Comparison of ENCODE assay signal across 8 mouse cellular contexts in the genomic region with DNA sequence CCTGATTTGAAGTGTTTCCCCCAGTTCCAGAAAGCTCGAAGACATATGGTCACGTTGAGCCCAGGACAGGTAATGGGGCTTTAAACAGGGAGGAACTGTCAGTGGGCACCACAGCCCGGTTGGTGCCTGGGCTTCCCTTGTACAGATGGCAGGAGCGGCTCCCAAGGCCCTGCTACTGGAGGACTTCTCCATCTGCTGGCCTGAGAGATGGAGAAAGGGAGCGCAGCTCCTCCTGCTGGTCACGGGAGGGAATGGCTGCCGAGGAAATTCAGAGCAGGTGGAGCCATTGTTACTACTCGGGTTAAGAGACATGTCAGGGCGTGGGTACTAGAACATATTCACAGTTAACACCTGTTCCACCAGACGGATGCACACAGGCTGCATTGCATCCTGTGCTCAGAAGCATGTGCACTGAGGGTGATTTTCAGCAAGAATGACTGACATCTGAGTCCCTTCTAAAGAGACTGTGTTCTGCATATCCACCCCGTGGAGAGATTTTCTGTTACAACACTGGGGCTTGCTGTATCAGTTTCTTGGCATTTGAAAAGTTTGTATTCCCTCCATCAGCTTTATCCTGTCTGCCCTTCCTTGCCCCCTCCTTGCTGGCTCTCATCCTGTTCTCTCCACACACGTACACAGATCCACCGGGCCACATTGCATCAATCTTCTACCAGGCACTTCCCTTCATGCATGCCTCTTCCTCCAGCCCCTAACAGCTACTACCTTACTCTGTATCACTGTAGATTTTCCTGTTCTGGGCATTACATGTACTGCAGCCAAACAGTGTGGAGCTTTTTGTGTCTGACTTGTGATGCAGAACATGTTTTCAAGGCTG. TPM values are rescaled to one million over a fixed set of nuclear protein-coding genes. Genes with fewer than 3 reads are reported as not detected.
A peak's percentile ranks its signal among the peaks of the same experiment; 100 is the strongest.
DNase-seq lines count a peak whose midpoint lies in the region; ATAC-seq lines count a peak whose summit lies in the region.

No protein-coding gene starts in this region.

- H3K4me2 ChIP-seq in hindbrain, embryonic 14.5 days (replicated peaks): no peak overlapping the region

- H3K27ac ChIP-seq in hindbrain, embryonic 14.5 days: no peak overlapping the region

- H3K27me3 ChIP-seq in hindbrain, embryonic 14.5 days (ENCODE audit: control insufficient read depth, insufficient read depth, low read length): no peaks in the 10 kb centered on the region

- no peaks in the 10 kb centered on the region for H3K9me3 ChIP-seq in hindbrain, embryonic 14.5 days (ENCODE audit: control insufficient read depth, low read length)

- H3K9ac ChIP-seq in hindbrain, embryonic 14.5 days: no peak overlapping the region

- 33% methylated on average over 13 of the region's 13 CpGs for WGBS in hindbrain, embryonic 14.5 days

- no peaks in the 10 kb centered on the region for H3K4me1 ChIP-seq in hindbrain, embryonic 14.5 days (replicated peaks; ENCODE audit: control insufficient read depth, insufficient read depth, low read length)

- no peak overlapping the region for H3K4me3 ChIP-seq in hindbrain, embryonic 14.5 days (replicated peaks; ENCODE audit: low read length)

- H3K36me3 ChIP-seq in hindbrain, embryonic 14.5 days (replicated peaks; ENCODE audit: control insufficient read depth, insufficient read depth): peaks cover 17% of the 10 kb centered on the region

- ATAC-seq in hindbrain, embryonic 14.5 days (ENCODE audit: low FRiP score): peak; percentile 82

- peak; percentile 69 for DNase-seq in MN1 (ENCODE audit: low spot score)
- peak; percentile 87 for DNase-seq in cerebellum, adult 8-10 months
- DNase-seq in frontal cortex, adult 2 months (ENCODE audit: extremely low spot score in 1 of 2, low spot score in 1 of 2): peak; percentile 57 to 94
- DNase-seq in hindbrain, embryonic 14.5 days (ENCODE audit: low spot score): peak; percentile 86
- peak; percentile 73 to 88 for DNase-seq in layer of hippocampus, postnatal 25 days (ENCODE audit: extremely low spot score in 1 of 2, low spot score in 1 of 2)
- peak; percentile 85 for DNase-seq in lung, postnatal 14 days
- peak; percentile 89 for DNase-seq in retina, postnatal 1 day
- DNase-seq in thymus, postnatal 4 days: peak; percentile 88

RNA-seq across cellular contexts. Expression of gene Hspbap1, which starts 47.3 kb away (rescaled TPM):
- 5.9 and 6.5 TPM in 2 replicates for polyA plus RNA-seq in frontal cortex, adult 2 months (2012; rRNA removed)
- polyA plus RNA-seq in hindbrain, embryonic 14.5 days (2014; fragmentation: Nextera tagmentation; extraction: Ambion mirVana): 15.1 and 17.3 TPM in 2 replicates
- 1 to 10 TPM; 4.6 to 5.7 TPM for total RNA-seq in layer of hippocampus, postnatal 25 days (2021)

RNA-seq across cellular contexts. Expression of gene Dirc2, which starts 48.3 kb away (rescaled TPM):
- polyA plus RNA-seq in frontal cortex, adult 2 months (2012; rRNA removed): 56.0 and 60.0 TPM in 2 replicates
- polyA plus RNA-seq in hindbrain, embryonic 14.5 days (2014; fragmentation: Nextera tagmentation; extraction: Ambion mirVana): 44.9 and 56.2 TPM in 2 replicates
- 10 to 100 TPM; 70.6 to 81.7 TPM for total RNA-seq in layer of hippocampus, postnatal 25 days (2021)

RNA-seq across cellular contexts. Expression of gene Parp14, which starts 53.9 kb away (rescaled TPM):
- polyA plus RNA-seq in frontal cortex, adult 2 months (2012; rRNA removed): 2.1 TPM in 2 replicates
- polyA plus RNA-seq in hindbrain, embryonic 14.5 days (2014; fragmentation: Nextera tagmentation; extraction: Ambion mirVana): 0.38 and 0.66 TPM in 2 replicates
- total RNA-seq in layer of hippocampus, postnatal 25 days (2021): 1 to 10 TPM; 1.1 to 1.5 TPM
